Mouse (Mus musculus) testis, adult 2 months (tissue): ENCODE results near the gene Taar7f. TPM values are rescaled to one million over a fixed set of nuclear protein-coding genes. Genes with fewer than 3 reads are reported as not detected.

Experiments
- H3K27ac ChIP-seq: fragments of 200-500 bp; 2 replicates; pipeline ENCODE4 v1.5.1; 2012; ENCODE audit warnings: low read depth, low read length; ENCODE audit not compliant: control insufficient read depth, insufficient read depth
- H3K27me3 ChIP-seq: fragments of 200-500 bp; 2 replicates; pipeline ENCODE4 v1.6.1; 2012; ENCODE audit warnings: mild to moderate bottlenecking, low read length, moderate library complexity; ENCODE audit not compliant: control insufficient read depth, insufficient read depth
- H3K36me3 ChIP-seq: fragments of 200-500 bp; 2 replicates; pipeline ENCODE4 v1.6.1; 2012; ENCODE audit warnings: mild to moderate bottlenecking, low read length; ENCODE audit not compliant: control insufficient read depth, insufficient read depth
- H3K4me1 ChIP-seq: fragments of 200-500 bp; 2 replicates; pipeline ENCODE4 v1.6.1; 2012; ENCODE audit warnings: low read length; ENCODE audit not compliant: control insufficient read depth, insufficient read depth
- H3K4me3 ChIP-seq: fragments of 200-500 bp; 2 replicates; pipeline ENCODE4 v1.5.1; 2012; ENCODE audit warnings: low read depth, mild to moderate bottlenecking, low read length, moderate library complexity, mixed read lengths; ENCODE audit not compliant: control insufficient read depth
- CTCF ChIP-seq: fragments of 200-500 bp; IDR thresholded peaks from 2 replicates; pipeline ENCODE4 v1.5.1; 2012; ENCODE audit warnings: low read depth, mild to moderate bottlenecking, inconsistent platforms, low read length, moderate library complexity; ENCODE audit not compliant: control insufficient read depth, insufficient read depth, insufficient replicate concordance
- POLR2A ChIP-seq: fragments of 200-500 bp; IDR thresholded peaks from 2 replicates; pipeline ENCODE4 v1.6.1; 2012; ENCODE audit warnings: low read depth, mild to moderate bottlenecking, inconsistent platforms, low read length, moderate library complexity; ENCODE audit not compliant: control insufficient read depth
- polyA plus RNA-seq: library from polyadenylated mRNA; depleted of rRNA; stranded (reverse); fragments of >200 nt; gene quantifications from 2 replicates; pipeline ENCODE4 v1.2.3, GENCODE M21; 2012; rRNA removed

Taar7f gene
- not detected in 2 replicates for polyA plus RNA-seq

DNA sequence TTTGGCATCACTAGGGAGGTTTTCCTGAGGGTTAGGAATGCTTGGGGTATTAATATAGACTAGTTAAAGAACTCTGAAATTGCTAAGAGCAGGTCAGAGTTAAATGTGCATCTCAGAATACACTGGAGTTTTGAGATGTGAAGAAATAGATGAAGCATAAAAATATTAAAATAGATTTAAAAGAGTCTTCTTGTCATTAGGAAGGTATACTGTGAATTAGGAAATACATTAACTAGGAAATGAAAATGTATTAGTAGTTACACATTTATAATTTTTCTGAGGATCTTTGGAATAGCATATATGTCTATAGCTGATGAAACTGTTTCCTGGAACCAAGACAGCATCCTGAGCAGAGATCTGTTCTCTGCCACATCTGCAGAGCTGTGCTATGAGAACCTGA lies at the start of gene Taar7f:
TSS of gene Taar7f (plus strand) at position 301 of the 400 bp plus-strand sequence.
- Histone ChIP-seq H3K4me1 (no peaks in the 10 kb centered on the region), H3K27ac (no peak within 1 kb of the TSS), H3K36me3 (no peaks in the 10 kb centered on the region), H3K27me3 (no peaks in the 10 kb centered on the region), H3K4me3 (no peak within 1 kb of the TSS)
- TF ChIP-seq POLR2A (no peak), CTCF (no peak)

DNA sequence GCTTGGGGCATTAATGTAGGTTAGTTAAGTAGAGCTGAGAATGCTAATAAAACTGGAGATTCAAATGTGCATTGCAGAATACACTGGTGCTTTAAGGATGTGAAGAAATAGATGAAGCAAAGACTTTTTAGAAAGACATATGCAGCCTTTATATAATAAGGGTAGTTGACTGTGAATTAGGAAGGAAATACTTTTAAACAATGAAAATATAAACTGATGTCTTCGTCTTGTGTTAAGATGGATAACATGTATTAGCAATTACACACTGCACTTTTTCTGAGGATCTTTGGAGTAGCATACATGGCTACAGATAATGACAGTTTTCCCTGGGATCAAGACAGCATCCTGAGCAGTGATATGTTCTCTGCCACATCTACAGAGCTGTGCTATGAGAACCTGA lies 49.7 kb upstream of the Taar7f start, which contains the start of gene Taar7b:
TSS of gene Taar7b (plus strand) at position 301 of the 400 bp plus-strand sequence.
- H3K36me3 ChIP-seq: no peaks in the 10 kb centered on the region
- H3K4me1 ChIP-seq: no peaks in the 10 kb centered on the region
- TF ChIP-seq POLR2A (no peak), CTCF (no peak)
- H3K27ac ChIP-seq: no peak within 1 kb of the TSS
- no peak within 1 kb of the TSS for H3K4me3 ChIP-seq
- no peaks in the 10 kb centered on the region for H3K27me3 ChIP-seq

DNA sequence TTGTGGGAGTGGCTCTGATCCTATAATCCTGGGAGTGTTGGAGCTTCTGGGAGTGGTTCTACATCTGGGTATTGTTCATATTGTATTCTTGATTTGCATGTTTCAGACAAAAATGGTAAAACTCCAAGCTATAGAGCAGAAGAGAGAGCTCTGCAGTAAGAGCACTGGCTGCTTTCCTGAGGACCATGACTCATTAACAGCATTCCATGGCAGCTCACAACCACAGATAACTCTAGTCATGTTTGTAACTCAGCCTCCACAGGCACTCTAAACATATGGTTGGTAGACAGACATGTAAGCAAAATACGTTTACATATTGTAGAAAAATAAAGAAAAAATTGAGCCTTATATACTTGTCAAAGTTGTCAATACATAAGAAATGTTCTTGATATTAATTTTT lies 42.9 kb upstream of the Taar7f start:
- H3K36me3 ChIP-seq: no peaks in the 10 kb centered on the region
- no peak overlapping the region for H3K4me3 ChIP-seq
- no peak for TF ChIP-seq CTCF
- no peak for TF ChIP-seq POLR2A
- no peaks in the 10 kb centered on the region for H3K4me1 ChIP-seq
- H3K27me3 ChIP-seq: no peaks in the 10 kb centered on the region
- no peak overlapping the region for H3K27ac ChIP-seq

DNA sequence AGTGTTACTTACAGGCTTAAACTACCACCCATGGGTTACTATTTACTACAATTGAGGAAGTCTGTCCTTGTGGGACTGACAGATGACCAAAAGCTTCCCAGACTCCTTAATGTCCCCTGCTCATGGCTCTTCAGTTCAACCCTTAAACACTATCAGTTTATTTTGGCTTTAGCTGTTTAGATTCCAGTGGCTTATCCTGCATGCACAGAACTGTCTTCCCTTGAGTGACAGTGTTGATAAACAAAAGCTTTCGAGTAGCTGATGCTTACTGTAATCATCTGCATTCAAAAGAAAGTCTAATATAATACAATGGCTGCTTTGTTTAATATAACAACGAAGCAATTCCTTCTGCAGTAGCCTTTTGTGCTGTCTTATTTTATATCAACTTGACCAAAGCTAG lies 42.3 kb upstream of the Taar7f start:
- H3K4me1 ChIP-seq: no peaks in the 10 kb centered on the region
- no peak overlapping the region for H3K27ac ChIP-seq
- H3K27me3 ChIP-seq: no peaks in the 10 kb centered on the region
- H3K4me3 ChIP-seq: no peak overlapping the region
- no peak for TF ChIP-seq POLR2A
- TF ChIP-seq CTCF: no peak
- no peaks in the 10 kb centered on the region for H3K36me3 ChIP-seq

DNA sequence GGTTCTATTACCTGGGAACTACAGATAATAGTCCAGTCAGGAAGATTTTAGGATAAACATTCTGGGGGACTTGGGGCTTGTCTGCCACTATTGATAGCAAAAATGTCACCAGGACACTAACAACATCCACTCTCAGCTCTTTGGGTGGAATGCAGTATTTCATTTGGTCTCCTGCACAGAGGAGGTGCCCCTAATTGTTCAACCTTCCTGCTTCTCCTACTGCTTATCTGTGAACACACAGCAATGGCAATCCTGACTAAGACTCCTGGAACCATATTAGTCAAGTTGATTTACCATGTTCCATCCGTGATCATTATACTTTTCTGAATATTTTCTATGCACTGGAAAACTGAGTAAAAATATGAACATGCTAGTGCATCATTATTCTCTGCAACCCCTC lies 41.2 kb upstream of the Taar7f start:
- no peak overlapping the region for H3K27ac ChIP-seq

DNA sequence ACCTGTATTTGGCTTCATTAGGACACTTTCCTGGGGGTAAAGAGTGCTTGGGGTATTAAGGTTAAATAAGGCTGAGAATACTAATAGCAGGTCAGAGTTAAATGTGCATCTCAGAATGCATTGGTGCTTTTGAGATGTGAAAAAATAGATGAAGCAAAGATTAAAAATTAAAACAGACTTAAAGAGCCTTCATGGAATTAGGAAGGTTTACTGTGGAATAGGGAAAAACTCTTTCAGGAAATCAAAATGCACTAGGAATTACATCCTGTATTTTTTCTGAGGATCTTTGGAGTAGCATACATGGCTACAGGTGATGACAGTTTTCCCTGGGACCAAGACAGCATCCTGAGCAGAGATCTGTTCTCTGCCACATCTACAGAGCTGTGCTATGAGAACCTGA lies 22.4 kb upstream of the Taar7f start, which contains the start of gene Taar7d:
TSS of gene Taar7d (plus strand) at position 301 of the 400 bp plus-strand sequence.
- Histone ChIP-seq H3K4me3 (no peak within 1 kb of the TSS), H3K36me3 (no peaks in the 10 kb centered on the region), H3K4me1 (no peaks in the 10 kb centered on the region), H3K27me3 (no peaks in the 10 kb centered on the region), H3K27ac (no peak within 1 kb of the TSS)
- no peak for TF ChIP-seq CTCF

More for the DNA sequence above, 41.2 kb upstream of the Taar7f start:
- Histone ChIP-seq H3K36me3 (no peaks in the 10 kb centered on the region), H3K4me1 (no peaks in the 10 kb centered on the region), H3K4me3 (no peak overlapping the region), H3K27me3 (no peaks in the 10 kb centered on the region)
- no peak for TF ChIP-seq POLR2A
- TF ChIP-seq CTCF: no peak

DNA sequence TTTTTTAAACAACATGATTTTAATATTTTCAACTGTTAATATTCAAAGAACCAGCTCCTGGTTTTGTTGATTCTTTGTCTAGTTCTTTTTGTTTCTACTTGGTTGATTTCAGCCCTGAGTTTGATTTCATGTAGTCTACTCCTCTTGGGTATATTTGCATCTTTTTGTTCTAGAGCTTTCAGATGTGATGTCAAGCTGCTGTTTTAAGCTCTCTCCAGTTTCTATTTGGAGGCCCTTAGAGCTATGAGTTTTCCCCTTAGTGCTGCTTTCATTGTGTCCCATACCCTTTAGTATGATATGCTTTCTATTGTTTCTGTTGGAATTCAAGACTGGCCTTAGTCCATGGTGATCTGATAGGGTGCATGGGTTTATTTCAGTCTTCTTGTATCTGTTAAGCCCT lies 18.0 kb upstream of the Taar7f start:
- Histone ChIP-seq H3K4me1 (no peaks in the 10 kb centered on the region), H3K4me3 (no peak overlapping the region), H3K36me3 (no peaks in the 10 kb centered on the region), H3K27me3 (no peaks in the 10 kb centered on the region), H3K27ac (no peak overlapping the region)
- TF ChIP-seq POLR2A (no peak), CTCF (no peak)

DNA sequence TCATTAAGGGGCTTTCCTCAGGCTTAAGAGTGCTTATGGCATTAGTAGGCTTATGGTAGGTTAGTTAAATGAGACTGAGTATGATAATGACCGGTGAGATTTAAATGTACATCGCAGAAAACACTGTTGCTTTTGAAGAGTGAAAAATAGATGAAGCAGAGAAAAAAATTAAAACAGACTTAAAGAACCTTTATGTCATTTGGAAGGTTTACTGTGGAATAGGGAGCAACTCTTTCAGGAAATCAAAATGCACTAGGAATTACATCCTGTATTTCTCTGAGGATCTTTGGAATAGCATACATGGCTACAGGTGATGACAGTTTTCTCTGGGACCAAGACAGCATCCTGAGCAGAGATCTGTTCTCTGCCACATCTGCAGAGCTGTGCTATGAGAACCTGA lies 12.0 kb upstream of the Taar7f start, which contains the start of gene Taar7e:
TSS of gene Taar7e (plus strand) at position 301 of the 400 bp plus-strand sequence.
- H3K4me1 ChIP-seq: no peaks in the 10 kb centered on the region
- no peak within 1 kb of the TSS for H3K4me3 ChIP-seq
- H3K36me3 ChIP-seq: no peaks in the 10 kb centered on the region
- no peak for TF ChIP-seq POLR2A
- TF ChIP-seq CTCF: no peak
- no peaks in the 10 kb centered on the region for H3K27me3 ChIP-seq
- no peak within 1 kb of the TSS for H3K27ac ChIP-seq
